Mouse (Mus musculus): ENCODE results near the gene Tbx1.

Tbx1 gene

DNA sequence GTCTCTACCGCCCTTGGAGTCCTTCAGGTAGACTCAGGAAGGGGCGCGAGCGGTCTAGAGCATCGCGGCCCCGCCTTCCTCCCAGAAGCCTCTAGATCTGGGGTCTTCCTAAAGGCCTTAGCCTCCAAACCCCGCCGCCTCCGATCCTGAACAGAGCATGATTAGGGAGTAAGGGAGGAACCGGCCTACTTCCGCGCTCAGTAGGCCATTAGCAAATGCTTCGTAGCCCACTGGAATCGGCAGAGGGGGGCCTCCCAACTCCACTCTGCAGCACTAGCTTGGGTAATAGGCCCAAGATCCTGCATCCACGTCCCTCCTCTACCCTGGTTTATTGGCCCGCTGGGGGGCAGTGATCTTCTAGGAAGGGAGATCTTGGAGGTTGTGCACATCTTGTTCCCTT is 31.5 kb upstream of the Tbx1 start, which contains the start of gene Gp1bb:
TSS of gene Gp1bb (minus strand) at position 385 of the 400 bp plus-strand sequence.
- no peak for DNase-seq (ENCODE audit: low spot score)

DNA sequence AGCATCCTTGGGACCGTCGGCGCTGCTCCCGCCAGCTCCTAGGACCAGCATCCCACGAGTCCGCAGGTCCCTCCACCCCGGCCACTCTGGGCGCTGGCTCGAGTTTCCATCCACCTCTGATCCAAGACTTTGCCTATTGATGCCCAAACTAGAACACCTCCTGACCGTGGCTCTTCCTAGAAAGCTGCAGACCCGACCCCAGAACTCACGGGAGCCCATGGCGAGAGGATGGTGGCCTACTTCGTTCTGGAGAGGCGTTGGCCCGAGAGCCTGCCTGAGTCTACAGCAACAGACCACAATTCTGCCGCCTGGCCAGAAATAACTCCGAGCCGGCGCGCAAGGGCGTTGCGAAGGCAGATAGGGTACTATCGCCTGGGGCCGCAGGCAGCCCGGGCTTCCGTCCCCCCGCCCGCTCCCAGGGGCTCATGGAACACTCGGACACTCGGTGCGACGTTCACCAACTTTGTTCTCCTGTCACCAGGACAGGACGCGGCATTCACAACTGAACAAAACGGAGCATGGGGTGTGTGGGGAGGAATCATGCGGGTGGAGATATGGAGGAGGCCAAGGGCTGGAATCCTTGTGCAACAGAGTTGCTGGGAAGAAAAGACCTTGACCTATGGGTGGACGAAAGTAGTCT is 31.0 kb upstream of the Tbx1 start:
- DNase-seq (ENCODE audit: low spot score): no peak

DNA sequence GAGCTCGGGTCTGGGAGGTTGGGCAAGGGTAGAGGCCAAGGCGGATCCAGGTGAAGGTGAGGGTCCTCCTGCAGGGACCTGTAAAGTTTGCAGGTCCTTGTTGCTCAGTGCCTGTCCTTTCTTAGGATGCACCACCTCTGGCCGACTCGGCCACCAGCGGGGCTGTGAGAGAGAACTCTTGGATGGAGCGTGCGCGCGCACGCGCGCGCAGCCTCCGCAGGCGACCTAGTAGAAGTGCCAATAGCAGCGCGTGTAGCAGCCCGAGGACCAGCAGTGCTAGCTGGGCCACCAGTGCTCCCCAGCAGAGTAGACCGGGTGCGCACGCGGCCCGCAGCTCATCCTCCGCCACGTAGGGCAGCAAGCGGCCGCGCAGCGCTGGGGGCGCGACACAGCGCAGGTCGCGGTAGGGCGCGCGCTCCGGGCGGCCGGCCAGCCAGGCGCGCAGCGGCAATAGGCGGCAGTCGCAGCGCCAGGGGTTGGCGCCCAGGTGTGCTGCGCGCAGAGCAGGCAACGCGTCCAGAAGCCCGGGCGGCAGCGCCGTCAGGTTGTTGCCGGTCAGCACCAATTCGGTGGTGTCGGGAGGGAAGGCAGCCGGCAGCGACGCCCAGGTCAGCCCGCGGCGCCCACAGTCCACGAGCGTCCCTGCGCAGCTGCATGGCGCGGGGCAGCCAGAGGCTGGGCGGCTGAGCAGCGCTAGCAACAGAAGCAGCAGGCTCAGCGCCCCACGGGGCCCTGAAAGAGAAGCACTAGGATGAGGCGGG is 30.3 kb upstream of the Tbx1 start:
- DNase-seq (ENCODE audit: low spot score): no peak

DNA sequence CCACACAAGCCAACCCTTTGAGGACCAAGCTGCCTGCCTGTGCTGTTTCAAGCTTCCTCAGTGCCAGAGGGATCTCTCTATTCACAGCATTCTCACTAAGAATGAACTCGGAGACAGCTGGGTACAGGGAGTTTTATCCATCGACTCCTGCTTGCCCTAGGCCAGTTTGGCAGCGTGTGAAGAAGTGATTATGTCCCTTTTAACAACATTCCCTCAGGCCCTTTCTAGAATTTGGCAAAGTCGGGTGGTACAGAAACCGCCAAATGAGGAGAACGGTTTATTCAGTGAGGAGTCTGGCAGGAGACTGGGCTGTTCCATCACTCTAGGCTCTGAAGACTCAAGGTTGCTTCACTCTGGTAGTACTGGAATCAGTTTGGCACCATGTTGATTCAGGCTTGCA is 29.7 kb upstream of the Tbx1 start:
- no peak for DNase-seq (ENCODE audit: low spot score)

DNA sequence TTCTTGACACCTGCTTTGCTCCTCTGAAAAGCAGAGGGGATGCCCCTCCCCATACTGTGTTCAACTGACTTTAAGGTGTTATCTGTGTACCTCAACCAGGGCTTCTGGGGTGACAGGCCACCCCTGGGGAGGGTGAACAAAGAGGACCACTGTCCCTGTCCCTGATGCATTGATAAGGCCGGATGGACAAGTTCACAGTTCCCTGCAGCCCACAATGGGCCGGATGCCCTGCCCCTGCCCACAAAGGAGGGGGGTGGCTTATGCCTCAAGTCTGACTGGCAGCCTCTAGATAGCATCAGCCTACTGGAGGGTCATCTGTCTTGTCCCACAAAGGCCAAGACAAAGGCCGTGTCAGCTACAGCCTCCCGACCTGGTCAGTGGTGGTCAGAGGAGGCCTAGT is 28.6 kb upstream of the Tbx1 start:
- no peak for DNase-seq (ENCODE audit: low spot score)

DNA sequence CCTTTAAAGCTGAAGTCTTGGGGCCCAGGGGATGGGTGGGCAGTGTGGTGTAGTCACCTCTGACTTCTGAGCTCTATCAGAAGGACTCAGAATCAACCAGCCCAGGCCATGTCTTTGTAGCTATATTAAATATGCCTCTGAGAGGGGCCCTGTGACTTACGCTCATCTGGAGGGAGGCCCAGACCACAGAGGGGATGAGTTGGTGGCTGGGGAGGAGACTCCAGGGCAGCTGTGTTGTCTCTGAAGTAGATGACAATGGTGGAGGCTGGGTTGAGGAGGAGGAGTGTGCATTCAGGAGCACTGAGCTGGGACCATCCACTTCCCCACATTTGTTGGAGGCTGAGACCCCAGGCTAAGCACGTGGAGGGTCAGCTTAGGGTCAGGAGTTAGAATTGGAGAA is 27.8 kb upstream of the Tbx1 start:
- no peak for DNase-seq (ENCODE audit: low spot score)

DNA sequence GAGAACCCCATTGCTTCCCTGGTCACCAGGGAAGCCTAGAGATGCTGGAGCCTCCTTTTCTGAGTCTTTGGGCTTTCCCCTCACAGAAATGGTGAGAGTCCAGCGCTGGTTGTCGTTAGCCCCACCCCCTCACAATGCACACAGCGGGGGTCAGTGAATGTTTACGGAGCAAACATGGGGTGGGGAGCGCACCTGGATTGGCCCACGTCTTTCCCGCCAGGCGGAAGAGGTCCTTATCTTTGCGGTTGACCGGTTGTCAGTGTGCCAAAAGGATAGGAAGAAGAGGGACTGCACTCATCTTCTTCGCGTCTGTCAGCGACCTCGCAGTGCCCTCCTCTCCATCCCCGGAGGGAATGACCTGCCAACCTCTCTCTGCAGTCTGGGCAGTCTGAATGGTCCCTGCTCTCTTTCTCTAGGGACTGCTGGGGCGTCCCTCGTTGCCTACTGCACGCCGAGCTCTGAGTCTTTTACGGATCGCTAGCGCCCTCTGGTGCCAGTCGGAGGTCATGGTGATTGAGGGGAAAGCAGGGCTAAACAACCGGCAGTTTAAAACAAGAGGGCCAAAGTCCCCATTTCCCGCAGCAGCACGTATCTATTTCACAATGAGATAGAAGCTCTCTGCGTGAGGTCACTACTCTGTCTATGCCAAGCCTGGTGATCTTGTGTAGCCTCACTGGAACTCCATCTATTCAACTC is 27.0 kb upstream of the Tbx1 start:
- peak; percentile 92 for DNase-seq (ENCODE audit: low spot score)

DNA sequence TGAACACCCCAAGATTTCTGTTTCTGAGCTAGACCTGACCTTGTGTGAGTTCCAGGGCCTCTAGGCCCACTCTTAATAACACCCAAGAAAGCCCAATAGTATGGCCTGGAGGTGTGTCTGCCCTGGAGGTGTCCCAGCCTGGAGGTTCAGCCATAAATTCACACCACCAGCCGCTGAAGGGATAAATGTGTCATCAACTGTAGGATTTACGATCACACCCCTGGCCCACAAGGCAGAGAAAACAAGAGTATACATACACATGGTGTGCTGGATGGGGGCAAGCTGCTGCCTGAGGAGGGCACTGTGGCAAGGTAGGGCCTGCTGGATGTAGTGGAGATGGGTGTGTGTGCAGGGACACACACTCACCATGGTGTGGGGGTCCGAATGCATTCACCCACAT is 22.8 kb upstream of the Tbx1 start:
- DNase-seq (ENCODE audit: low spot score): no peak

DNA sequence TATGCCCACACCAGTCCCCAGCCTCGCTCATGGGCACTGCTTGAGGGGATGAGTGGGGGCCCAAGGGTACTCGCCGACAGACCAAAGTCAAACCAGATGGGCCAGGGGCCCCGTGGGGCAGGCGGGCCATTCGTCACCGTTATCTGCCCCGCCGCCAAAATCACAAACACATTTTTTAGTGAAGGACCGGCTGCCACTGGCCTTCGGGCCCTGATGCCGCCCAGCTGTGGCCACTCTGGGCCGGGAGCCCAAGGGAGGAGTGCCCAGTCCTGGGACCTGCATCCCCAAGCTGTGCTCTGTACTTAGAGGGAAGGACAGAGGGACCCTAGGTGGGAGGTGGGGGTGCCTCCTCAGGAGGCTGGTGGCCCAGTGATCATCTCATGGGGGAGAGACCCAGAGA is 21.3 kb upstream of the Tbx1 start:
- no peak for DNase-seq (ENCODE audit: low spot score)

DNA sequence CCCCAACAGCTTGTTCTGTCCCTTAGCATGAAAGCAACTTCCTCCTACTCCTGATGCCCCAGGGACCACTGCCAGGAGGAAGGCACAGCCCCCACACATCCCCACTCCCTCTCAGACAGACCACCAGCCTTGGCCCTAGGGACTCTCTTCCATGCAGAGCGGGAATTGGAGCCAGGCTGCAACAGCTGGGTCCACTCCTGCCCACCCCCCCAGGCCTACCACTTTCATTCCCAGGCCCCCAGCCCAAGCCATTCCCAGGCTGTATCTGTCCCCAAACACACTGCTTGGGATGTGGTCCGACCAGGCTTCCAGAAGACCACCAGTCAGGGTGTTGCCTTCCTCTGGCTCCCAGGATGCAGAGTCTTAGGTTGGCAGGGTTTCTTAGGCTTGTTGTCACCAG is 18.6 kb upstream of the Tbx1 start:
- no peak for DNase-seq (ENCODE audit: low spot score)

DNA sequence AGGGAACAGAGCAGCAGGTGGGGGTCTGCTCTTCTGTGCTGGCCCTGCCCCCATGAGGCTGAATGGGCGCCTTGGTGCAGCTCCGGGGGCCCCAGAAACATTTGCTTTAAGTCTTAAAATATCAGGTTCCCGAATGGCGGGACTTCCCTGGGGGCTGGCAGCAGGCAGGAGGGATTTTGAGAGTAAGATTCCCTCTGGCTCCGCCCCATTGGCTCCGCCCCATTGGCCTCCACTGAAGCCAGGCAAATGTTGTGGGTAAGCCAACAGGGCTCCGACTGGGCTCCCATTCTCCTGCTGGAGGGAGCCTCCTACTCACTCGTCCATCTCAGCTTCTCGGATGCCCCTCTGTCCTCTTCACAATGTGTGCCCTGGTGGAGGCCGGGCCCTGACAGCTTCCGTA is 17.8 kb upstream of the Tbx1 start:
- DNase-seq (ENCODE audit: low spot score): no peak

DNA sequence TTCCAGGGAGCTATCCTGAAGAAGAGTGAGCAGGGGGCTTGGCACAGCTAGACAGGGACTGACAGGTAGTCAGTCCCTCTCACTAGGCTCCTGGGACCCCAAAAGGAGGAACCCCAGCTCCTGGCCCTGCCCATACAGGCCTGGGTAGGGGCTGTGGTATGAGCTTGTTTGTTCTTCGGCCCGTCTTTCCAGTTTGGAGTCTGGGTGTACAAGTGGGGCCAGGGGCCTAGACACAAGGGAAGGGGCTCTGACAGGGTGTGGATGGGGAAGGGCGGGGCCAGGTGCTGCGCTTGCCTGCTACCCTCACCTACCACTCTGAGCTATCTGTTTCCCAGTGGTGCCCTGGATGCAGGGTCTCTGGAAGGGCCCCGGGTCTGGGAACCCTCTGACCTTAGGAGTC is 15.2 kb upstream of the Tbx1 start:
- no peak for DNase-seq (ENCODE audit: low spot score)

DNA sequence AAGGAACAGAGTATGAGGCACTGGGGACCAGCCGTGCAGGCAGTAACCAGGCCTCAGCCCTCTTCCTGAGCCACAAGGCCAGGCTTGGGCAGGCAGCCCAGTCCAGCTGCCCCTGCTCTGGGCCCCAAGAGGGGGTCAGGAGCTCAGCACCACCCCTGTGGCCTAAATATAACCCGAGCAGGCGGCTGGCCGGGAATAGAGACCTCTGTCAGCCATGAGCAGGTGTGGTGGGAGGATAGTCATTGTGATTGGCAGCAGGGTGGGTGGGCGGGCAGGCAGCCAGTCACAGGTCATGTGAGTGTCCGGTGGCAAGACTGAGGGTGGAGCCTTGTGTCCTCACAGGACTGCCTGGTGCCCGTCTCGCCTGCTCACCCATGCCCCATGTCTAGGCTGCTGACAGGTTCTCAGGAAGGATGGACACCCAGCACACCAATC is 13.8 kb upstream of the Tbx1 start:
- peak; percentile 74 for DNase-seq (ENCODE audit: low spot score)

DNA sequence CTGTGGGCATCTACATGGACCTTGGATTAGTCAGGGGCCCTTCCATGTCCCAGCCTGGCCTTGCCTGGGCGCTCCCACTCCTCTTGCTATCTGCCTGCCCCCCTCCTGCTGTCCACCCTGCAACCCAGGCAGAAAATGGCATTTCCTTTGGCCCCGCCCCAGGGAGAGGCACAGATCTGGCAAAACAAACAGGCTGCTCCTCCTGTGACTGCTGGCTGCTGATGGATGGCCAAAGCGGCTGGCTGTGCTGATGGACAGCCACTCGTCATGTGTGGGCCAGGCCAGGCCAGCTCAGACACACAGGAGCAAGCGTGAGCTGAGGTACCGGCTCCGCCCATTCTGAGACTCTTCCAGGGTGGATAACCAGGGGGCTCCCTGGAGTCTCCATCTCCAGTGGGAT is 11.0 kb upstream of the Tbx1 start:
- no peak for DNase-seq (ENCODE audit: low spot score)

DNA sequence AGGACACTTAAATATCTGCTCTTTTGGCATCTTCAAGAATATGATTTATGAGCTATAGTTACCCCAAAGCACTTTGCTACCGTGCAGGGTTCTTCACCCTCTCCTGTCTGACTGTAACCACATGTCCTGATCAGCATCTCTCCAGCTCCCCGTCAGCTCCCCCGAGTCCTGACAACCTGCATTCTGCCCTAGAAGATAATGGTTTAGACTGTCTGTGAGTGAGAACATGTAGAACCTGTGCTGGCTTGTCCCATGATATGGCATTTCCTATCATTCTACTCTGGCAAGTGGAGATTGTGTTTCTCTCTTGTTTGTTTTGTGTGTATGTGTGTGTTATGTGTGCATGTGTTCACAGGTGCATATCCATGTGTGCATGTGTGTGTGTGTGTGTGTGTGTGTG is 7.5 kb upstream of the Tbx1 start:
- no peak for DNase-seq (ENCODE audit: low spot score)

DNA sequence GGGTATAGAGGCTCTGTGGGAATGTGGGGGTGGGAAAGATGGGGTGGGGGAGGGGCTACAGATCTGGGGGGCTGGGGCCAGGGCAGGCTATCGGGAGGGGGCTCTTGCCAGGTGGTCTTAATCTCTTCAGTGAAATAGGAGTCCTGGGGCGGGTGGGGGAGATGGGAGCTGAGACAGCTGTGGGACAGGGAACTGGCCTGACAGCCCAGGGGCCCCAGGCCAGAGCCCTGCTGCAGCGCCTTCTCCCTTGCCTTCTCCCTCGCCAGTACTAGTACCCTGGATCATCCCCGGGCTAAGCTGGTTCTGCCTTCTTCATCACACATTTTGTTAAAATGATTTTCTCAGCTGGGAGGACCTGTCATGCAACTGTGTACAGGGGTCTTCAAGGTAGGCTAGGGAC is 5.8 kb upstream of the Tbx1 start:
- DNase-seq (ENCODE audit: low spot score): no peak

DNA sequence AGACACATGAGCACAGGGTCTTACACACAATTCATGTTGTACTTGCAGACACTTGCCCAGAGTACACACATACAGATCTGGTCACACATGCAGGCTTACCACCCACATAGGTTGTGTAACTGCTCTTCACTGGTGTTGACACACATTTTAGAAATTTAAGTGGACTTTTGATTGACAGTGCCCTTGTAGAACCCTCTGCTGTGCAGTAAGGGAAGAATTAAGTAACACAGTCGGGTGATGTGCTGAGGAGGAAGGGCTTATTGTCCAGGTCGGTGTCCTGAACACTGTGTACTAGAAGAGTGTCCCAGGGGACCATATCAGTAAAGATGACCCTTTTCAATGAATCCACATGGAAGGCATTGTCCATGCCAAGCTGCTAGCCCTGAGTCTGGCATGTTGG is 3.5 kb upstream of the Tbx1 start:
- peak; percentile 41 for DNase-seq (ENCODE audit: low spot score)

DNA sequence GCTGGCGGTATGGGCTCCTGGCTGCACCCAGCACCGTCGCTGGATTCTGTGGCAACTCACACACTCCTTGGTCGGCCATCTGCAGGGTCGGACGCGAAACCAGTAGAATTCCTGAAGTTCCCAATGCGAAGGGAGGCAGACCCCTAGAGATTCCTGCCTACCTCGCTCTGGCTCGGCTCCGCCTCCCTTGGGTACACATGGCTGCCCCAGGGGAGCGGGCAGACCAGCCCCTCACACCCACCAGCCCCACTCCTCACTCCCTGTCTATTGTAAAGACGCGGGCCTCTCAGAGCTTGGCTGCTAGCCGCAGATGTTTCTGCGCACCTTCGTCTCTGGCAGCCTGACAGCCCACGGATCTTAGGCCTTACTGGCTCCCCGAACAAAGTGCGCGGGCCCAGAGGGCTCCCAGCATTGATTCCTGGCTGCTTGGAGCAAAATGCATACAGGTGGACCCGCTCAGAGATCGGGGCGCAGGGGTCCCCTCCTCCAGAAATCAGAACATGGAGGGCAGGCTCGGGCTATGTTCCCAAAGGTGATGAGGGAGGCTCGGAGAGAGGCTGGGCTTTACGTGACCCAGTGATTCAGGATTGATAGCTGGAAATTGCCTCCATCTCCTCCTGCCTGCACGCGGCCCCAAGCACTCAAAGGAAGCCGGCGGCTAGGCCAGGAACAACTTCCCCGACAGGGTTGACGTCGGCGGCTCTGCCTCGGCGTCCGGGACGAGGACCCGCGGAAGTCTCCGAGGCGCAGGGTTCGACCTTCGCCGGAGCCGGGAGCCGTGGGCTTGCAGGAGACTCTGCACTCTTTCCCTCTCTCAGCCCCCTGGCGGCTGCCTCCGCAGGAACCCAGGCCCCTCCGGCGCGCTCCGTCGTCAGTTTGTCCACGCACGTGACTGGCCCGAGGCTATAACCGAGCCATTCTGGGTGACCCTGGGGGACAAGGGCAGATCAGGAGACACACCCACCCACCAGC is 862 bp upstream of the Tbx1 start:
- no peak for DNase-seq (ENCODE audit: low spot score)

DNA sequence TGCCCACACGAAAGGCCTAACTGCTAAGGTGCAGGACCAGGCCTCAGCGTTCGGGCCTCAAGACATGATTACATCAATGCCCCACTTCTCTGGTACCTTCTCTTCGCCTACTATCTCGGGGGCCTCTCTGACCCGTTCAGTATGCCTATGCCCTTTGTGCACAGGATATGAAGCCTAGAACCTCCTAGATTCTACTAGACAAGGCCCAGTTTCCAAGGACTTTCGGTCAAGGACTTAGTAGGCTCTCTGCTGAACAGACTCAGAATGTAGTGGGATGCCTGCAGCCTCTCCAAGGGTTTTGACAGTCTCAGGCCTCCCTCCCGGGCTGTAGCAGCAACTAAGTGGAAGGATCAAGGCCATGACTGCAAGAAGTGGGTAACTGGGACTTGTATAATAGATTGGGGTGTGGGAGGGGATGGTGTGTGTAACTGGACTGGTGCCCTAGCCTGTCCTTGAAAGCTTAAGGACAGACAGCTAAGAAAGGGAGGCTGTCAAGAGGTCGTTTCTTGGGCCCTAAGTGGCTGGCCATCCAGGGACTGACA is 1.3 kb downstream of the Tbx1 start:
- no peak for DNase-seq (ENCODE audit: low spot score)

DNA sequence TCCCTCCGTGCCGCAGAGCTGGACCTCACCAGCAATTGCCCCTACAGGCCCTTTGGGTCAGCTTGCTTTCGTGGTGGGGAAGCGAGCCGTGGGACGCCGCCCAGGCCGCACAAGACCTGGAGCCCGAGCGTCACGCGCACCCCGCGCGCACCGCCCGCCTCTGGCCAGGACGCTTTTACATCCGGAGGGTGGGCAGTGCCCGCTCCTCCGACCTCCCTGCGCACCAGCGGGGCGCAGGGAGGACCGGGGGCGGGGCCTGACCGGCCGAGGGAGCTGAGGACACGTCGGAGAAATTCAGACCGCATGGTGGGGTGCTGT is 1.8 kb downstream of the Tbx1 start:
- no peak for DNase-seq (ENCODE audit: low spot score)

DNA sequence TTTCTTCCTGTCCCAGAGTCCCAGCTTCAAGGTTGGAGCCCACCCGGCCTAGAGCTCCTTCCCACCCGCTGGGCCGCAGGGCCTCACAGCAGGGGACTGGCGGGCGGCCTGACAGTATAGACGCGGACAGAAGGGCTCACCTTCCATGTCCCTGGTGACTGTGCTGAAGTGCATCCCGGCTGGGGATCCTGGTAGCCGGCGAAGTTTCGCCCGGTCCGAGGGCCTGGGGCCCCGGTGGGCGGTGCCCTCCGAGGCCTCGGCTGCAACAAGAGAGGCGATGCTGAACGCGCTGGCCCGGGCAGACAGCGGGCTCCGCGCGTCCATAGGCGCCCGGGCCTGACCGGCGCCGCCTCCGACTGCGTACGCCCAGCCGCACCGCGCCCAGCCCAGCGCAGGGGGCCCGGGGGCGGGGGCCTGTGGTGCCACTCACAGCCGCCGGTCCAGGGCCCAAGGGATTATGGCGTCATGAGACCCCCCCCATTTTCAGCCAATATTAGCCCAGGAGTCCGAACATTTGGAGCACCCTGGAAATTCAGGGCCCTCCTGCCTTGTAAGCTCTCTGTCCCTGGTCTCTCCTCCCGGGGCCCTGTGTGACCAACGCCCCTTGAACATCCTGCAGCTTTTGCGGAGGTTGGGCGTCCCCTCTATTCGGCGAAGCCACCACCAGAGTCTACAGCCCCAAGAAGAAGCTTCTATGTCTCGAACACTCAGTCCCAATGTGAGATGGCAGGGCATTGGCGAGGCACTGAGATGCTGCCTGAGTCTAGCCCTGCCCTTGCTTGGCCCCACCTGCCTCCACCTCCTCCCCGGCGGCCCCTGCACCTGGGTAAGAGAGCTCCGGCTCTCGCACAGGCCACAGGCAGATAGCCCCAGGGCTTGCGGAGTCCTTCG is 2.4 kb downstream of the Tbx1 start:
- no peak for DNase-seq (ENCODE audit: low spot score)

Measured in adipocyte (in vitro differentiated cells).